Mouse (Mus musculus) MEL (cell line): ENCODE data around the gene Smad6. TPM values are rescaled to one million over a fixed set of nuclear protein-coding genes. Genes with fewer than 3 reads are reported as not detected.

Experiments used
- DNase-seq: peaks from one replicate; pipeline ENCODE4 v3.0.0; 2011; ENCODE audit warnings: low read depth, low spot score
- H3K27ac ChIP-seq: 2 replicates; pipeline ENCODE4 v1.5.1; 2012; ENCODE audit warnings: low read depth, mild to moderate bottlenecking, control low read depth, low read length, moderate library complexity; ENCODE audit not compliant: control insufficient read depth
- H3K27me3 ChIP-seq, 2 experiments: fragments of 150-350 bp in 1 of 2; sonication (generic) in 1 of 2; 2 replicates each; pipeline ENCODE4 v1.6.1; 2012; ENCODE audit warnings: low read length in 2 of 2, mild to moderate bottlenecking in 2 of 2, improper control_type of control experiment in 1 of 2, moderate library complexity in 1 of 2; ENCODE audit not compliant: insufficient read depth in 2 of 2, control insufficient read depth in 1 of 2
- H3K36me3 ChIP-seq, 2 experiments: 2 replicates each; pipeline ENCODE4 v1.6.1; 2012 to 2014; ENCODE audit warnings: low read length in 2 of 2, improper control_type of control experiment in 1 of 2, inconsistent platforms in 1 of 2, mild to moderate bottlenecking in 1 of 2; ENCODE audit not compliant: insufficient read depth in 2 of 2, control insufficient read depth in 1 of 2
- H3K4me1 ChIP-seq, 2 experiments: fragments of 150-350 bp in 1 of 2; sonication (generic) in 1 of 2; 2 replicates each; pipeline ENCODE4 v1.6.1; 2012; ENCODE audit warnings: low read length in 2 of 2, improper control_type of control experiment in 1 of 2, mild to moderate bottlenecking in 1 of 2; ENCODE audit not compliant: insufficient read depth in 2 of 2, control insufficient read depth in 1 of 2
- H3K4me3 ChIP-seq, 2 experiments: fragments of 150-350 bp in 1 of 2; sonication (generic) in 1 of 2; 2 replicates each; pipeline ENCODE4 v1.5.1; 2012; ENCODE audit warnings: low read depth in 2 of 2, low read length in 2 of 2, mild to moderate bottlenecking in 2 of 2, moderate library complexity in 2 of 2, control low read depth in 1 of 2, improper control_type of control experiment in 1 of 2; ENCODE audit not compliant: control insufficient read depth in 1 of 2, insufficient read depth in 1 of 2
- H3K79me2 ChIP-seq: 2 replicates; pipeline ENCODE4 v1.6.1; 2012; ENCODE audit warnings: mild to moderate bottlenecking, low read length, moderate library complexity; ENCODE audit not compliant: control insufficient read depth, poor library complexity, insufficient read depth
- H3K9ac ChIP-seq: 2 replicates; pipeline ENCODE4 v1.6.1; 2012; ENCODE audit warnings: low read depth, mild to moderate bottlenecking, control low read depth, low read length, moderate library complexity; ENCODE audit not compliant: control insufficient read depth, poor library complexity, severe bottlenecking
- H3K9me3 ChIP-seq: fragments of 150-350 bp; sonication (generic); replicated peaks from 2 replicates; pipeline ENCODE4 v1.6.1; 2012; ENCODE audit warnings: mild to moderate bottlenecking, low read length, improper control_type of control experiment, moderate library complexity; ENCODE audit not compliant: insufficient read depth
- BHLHE40 ChIP-seq: IDR thresholded peaks from 2 replicates; pipeline ENCODE4 v1.6.1; 2012; ENCODE audit warnings: low read depth, mild to moderate bottlenecking, inconsistent platforms, low read length, improper control_type of control experiment, borderline replicate concordance
- CTCF ChIP-seq, 3 experiments: IDR thresholded peaks in 2 of 3; conservative IDR thresholded peaks in 1 of 3; 2 replicates each; pipeline ENCODE4 v1.5.1; 2011 to 2012; ENCODE audit warnings: low read length in 3 of 3, low read depth in 2 of 3, mild to moderate bottlenecking in 2 of 3, improper control_type of control experiment in 1 of 3, inconsistent platforms in 1 of 3, mixed read lengths in 1 of 3, moderate library complexity in 1 of 3; ENCODE audit not compliant: control insufficient read depth in 1 of 3, insufficient read depth in 1 of 3, poor library complexity in 1 of 3, severe bottlenecking in 1 of 3
- ELF1 ChIP-seq: IDR thresholded peaks from 2 replicates; pipeline ENCODE4 v1.6.1; 2014; ENCODE audit warnings: low read depth, mild to moderate bottlenecking, inconsistent platforms, low read length, improper control_type of control experiment, moderate library complexity
- EP300 ChIP-seq, 2 experiments: IDR thresholded peaks; 2 replicates each; pipeline ENCODE4 v1.6.1; 2011; ENCODE audit warnings: improper control_type of control experiment in 2 of 2, low read length in 2 of 2, low read depth in 1 of 2, mild to moderate bottlenecking in 1 of 2
- GABPA ChIP-seq: IDR thresholded peaks from 2 replicates; pipeline ENCODE4 v1.6.1; 2012; ENCODE audit warnings: low read depth, mild to moderate bottlenecking, inconsistent platforms, low read length, improper control_type of control experiment, moderate library complexity
- GATA1 ChIP-seq: IDR thresholded peaks from 2 replicates; pipeline ENCODE4 v1.6.1; 2011; ENCODE audit warnings: low read depth, low read length, improper control_type of control experiment
- JUND ChIP-seq: IDR thresholded peaks from 2 replicates; pipeline ENCODE4 v1.6.1; 2011; ENCODE audit warnings: low read depth, mild to moderate bottlenecking, improper control_type of control experiment, low read length
- MAFK ChIP-seq: IDR thresholded peaks from 2 replicates; pipeline ENCODE4 v1.6.1; 2011; ENCODE audit warnings: low read depth, mild to moderate bottlenecking, low read length, improper control_type of control experiment, borderline replicate concordance
- MAX ChIP-seq: IDR thresholded peaks from 2 replicates; pipeline ENCODE4 v1.6.1; 2011; ENCODE audit warnings: low read length, improper control_type of control experiment
- MAZ ChIP-seq: IDR thresholded peaks from 2 replicates; pipeline ENCODE4 v1.6.1; 2012; ENCODE audit warnings: low read depth, mild to moderate bottlenecking, inconsistent platforms, low read length, improper control_type of control experiment
- MXI1 ChIP-seq: IDR thresholded peaks from 2 replicates; pipeline ENCODE4 v1.6.1; 2011; ENCODE audit warnings: mild to moderate bottlenecking, low read depth, low read length, improper control_type of control experiment
- MYB ChIP-seq: IDR thresholded peaks from 2 replicates; pipeline ENCODE4 v1.6.1; 2011; ENCODE audit warnings: mild to moderate bottlenecking, low read depth, low read length, improper control_type of control experiment
- MYC ChIP-seq: IDR thresholded peaks from 2 replicates; pipeline ENCODE4 v1.6.1; 2011; ENCODE audit warnings: low read depth, mild to moderate bottlenecking, low read length, improper control_type of control experiment, moderate library complexity
- NELFE ChIP-seq: IDR thresholded peaks from 2 replicates; pipeline ENCODE4 v1.6.1; 2011; ENCODE audit warnings: low read depth, low read length, improper control_type of control experiment
- NRF1 ChIP-seq: IDR thresholded peaks from 2 replicates; pipeline ENCODE4 v1.6.1; 2014; ENCODE audit warnings: low read depth, mild to moderate bottlenecking, inconsistent platforms, low read length, improper control_type of control experiment, moderate library complexity; ENCODE audit not compliant: poor library complexity, insufficient read depth, severe bottlenecking
- POLR2AphosphoS5 ChIP-seq: IDR thresholded peaks from 2 replicates; pipeline ENCODE4 v1.6.1; 2012; ENCODE audit warnings: low read depth, borderline replicate concordance, mild to moderate bottlenecking, inconsistent platforms, low read length, moderate library complexity, mixed read lengths
- RAD21 ChIP-seq: IDR thresholded peaks from 2 replicates; pipeline ENCODE4 v1.6.1; 2011; ENCODE audit warnings: mild to moderate bottlenecking, low read depth, low read length, improper control_type of control experiment
- RCOR1 ChIP-seq: IDR thresholded peaks from 2 replicates; pipeline ENCODE4 v1.6.1; 2012; ENCODE audit warnings: low read depth, mild to moderate bottlenecking, inconsistent platforms, low read length, improper control_type of control experiment
- SMC3 ChIP-seq: IDR thresholded peaks from 2 replicates; pipeline ENCODE4 v1.6.1; 2011; ENCODE audit warnings: low read depth, low read length, improper control_type of control experiment
- TBP ChIP-seq: IDR thresholded peaks from 2 replicates; pipeline ENCODE4 v1.8.0; 2011; ENCODE audit warnings: low read depth, low read length, improper control_type of control experiment
- TCF12 ChIP-seq: IDR thresholded peaks from 2 replicates; pipeline ENCODE4 v1.6.1; 2014; ENCODE audit warnings: low read depth, mild to moderate bottlenecking, inconsistent platforms, low read length, improper control_type of control experiment, moderate library complexity
- UBTF ChIP-seq: IDR thresholded peaks from 2 replicates; pipeline ENCODE4 v1.6.1; 2012; ENCODE audit warnings: low read depth, mild to moderate bottlenecking, inconsistent platforms, low read length, improper control_type of control experiment, moderate library complexity, borderline replicate concordance; ENCODE audit not compliant: insufficient read depth
- USF1 ChIP-seq: IDR thresholded peaks from 2 replicates; pipeline ENCODE4 v1.6.1; 2014; ENCODE audit warnings: low read depth, mild to moderate bottlenecking, inconsistent platforms, low read length, improper control_type of control experiment, moderate library complexity
- ZNF384 ChIP-seq: IDR thresholded peaks from 2 replicates; pipeline ENCODE4 v1.6.1; 2012; ENCODE audit warnings: low read depth, mild to moderate bottlenecking, inconsistent platforms, low read length, improper control_type of control experiment
- polyA plus RNA-seq, 2 experiments: library from polyadenylated mRNA; stranded (reverse) in 1 of 2; unstranded in 1 of 2; fragments of >175 nt in 1 of 2; fragments of >200 nt in 1 of 2; gene quantifications; 2 replicates each; pipeline versions ENCODE4 v1.2.1 to v1.2.4; 2012; ENCODE audit warnings: low replicate concordance in 2 of 2, low read depth in 1 of 2; ENCODE audit not compliant: insufficient read length in 2 of 2, insufficient read depth in 1 of 2, missing spikeins in 1 of 2
- total RNA-seq: library from RNA; depleted of rRNA; stranded (reverse); fragments of 300-350 nt; gene quantifications from 2 replicates; pipeline ENCODE4 v1.2.3, GENCODE M21; 2012

Smad6 gene
- total and polyA plus RNA-seq, 3 experiments = 2.2 to 3.9 TPM; not detected in 1

DNA sequence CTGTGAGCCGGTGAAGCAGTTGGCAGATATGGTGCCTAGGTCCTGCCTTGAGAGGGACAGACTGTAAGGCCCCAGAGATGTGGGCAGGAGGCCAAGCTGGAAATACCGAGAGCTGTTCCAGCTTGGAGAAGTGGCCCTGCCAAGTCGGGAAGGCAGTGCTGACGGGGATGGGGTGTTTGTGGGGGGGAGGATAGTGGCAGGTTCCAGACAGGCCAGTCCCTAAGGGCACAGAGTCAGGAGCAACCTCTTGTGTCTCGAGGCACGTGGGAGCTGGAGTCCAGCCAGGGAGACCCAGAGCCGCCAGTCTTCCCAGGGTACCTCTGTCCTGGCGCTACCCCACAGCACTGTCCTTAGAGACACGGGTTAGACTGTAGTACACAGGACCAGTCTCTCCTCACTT is 53.3 kb downstream of the Smad6 start:
- Histone ChIP-seq H3K4me3 (no peak overlapping the region), H3K27me3 (no peaks in the 10 kb centered on the region), H3K27ac (no peak overlapping the region), H3K79me2 (no peaks in the 10 kb centered on the region), H3K9me3 (no peaks in the 10 kb centered on the region), H3K36me3 (no peaks in the 10 kb centered on the region), H3K4me1 (no peaks in the 10 kb centered on the region), H3K9ac (no peak overlapping the region)
- TF ChIP-seq JUND = no peak
- no peak for TF ChIP-seq CTCF (IDR thresholded peaks at IDR 0.05 in 2 of 3, conservative IDR thresholded peaks at IDR 0.05 in 1 of 3; ENCODE audit: control insufficient read depth in 1 of 3, insufficient read depth in 1 of 3, low read depth in 2 of 3, low read length in 3 of 3, poor library complexity in 1 of 3, severe bottlenecking in 1 of 3)
- no peak for TF ChIP-seq RAD21
- no peak for TF ChIP-seq ZNF384
- TF ChIP-seq EP300 (IDR thresholded peaks at IDR 0.05; ENCODE audit: low read depth in 1 of 2, low read length in 2 of 2) = no peak
- no peak for TF ChIP-seq MAX
- no peak for TF ChIP-seq POLR2AphosphoS5
- no peak for TF ChIP-seq MAZ
- no peak for TF ChIP-seq GABPA
- TF ChIP-seq MYC = no peak
- no peak for TF ChIP-seq TBP
- DNase-seq = no peak

DNA sequence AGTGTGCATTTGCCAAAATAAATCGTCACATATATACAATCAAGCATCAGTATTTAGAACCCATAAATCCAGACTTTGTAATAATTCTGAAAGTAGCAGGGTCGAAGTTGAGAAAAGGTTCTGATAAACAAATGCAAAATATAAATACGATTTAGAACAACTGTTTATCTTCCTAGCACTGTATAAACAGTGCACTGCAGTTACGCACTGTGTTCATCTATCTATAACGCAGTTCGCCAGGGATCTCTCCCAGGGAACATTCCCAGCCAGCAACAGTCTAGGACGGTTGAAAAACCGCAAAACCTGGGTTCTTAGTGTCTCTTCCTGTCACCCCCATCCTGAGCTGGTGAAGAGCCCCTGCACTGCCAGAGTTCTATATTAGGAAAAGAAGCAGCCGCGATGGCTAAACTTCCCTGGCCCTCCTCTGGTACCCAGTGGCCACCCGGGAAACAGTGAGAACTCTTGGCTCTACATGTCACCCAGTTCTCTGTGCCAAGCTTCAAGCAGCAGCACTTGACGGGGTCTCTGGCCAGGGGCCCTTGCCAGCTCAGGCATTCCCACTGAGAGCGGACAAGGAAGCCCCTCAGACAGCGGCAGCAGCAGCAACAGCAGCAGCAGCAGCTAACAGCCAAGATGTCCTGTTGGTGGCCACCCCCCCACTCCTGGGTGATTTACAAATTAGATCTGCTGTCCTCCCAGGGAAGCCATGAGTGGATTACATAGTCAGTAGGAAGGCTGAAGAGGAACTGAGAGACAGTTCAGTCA is 54.3 kb downstream of the Smad6 start:
- no peak overlapping the region for H3K27ac ChIP-seq
- H3K9me3 ChIP-seq = no peaks in the 10 kb centered on the region
- no peaks in the 10 kb centered on the region for H3K27me3 ChIP-seq
- H3K36me3 ChIP-seq = no peaks in the 10 kb centered on the region
- no peaks in the 10 kb centered on the region for H3K4me1 ChIP-seq
- no peak overlapping the region for H3K9ac ChIP-seq
- no peak for DNase-seq
- no peaks in the 10 kb centered on the region for H3K79me2 ChIP-seq
- TF ChIP-seq TCF12 = no peak
- no peak for TF ChIP-seq SMC3
- TF ChIP-seq MXI1 = no peak
- TF ChIP-seq MYC = no peak
- TF ChIP-seq UBTF = no peak
- no peak for TF ChIP-seq ELF1
- TF ChIP-seq RCOR1 = no peak
- no peak for TF ChIP-seq MAFK
- no peak for TF ChIP-seq JUND
- no peak for TF ChIP-seq GATA1
- no peak for TF ChIP-seq TBP
- no peak for TF ChIP-seq NRF1
- TF ChIP-seq USF1 = no peak
- TF ChIP-seq NELFE = no peak
- no peak for TF ChIP-seq MYB
- no peak for TF ChIP-seq BHLHE40
- no peak overlapping the region for H3K4me3 ChIP-seq
